ENCODE assay signal across 14 mouse cellular contexts in genomic region chr15:27137580-27137979, GRCm38 (mm10).
"Had no signal": no experiment of that assay in that cellular context is flagged by ENCODE, and none has a peak within 500 bp of the region (broad histone marks: within the 10 kb centered on the region; RNA-seq: fewer than 3 reads in every experiment).

No protein-coding gene starts in this region.

- H3K36me3 ChIP-seq: limb, embryonic 12.5 days; liver, embryonic 13.5 days; midbrain, embryonic 15.5 days; neural tube, embryonic 12.5 days had no signal

- ATAC-seq: liver, postnatal 0 days; midbrain, embryonic 15.5 days had no signal

- H3K27ac ChIP-seq: limb, embryonic 12.5 days; liver, embryonic 13.5 days; macrophage; midbrain, embryonic 15.5 days; neural tube, embryonic 12.5 days had no signal

- H3K4me2 ChIP-seq: limb, embryonic 12.5 days; liver, embryonic 13.5 days; midbrain, embryonic 11.5 days; midbrain, embryonic 15.5 days; neural tube, embryonic 12.5 days had no signal

- DNase-seq: kidney, adult 18-20 months; kidney, postnatal 10 days; kidney, postnatal 4 days; liver; liver, embryonic 13.5 days; liver, postnatal 0 days; thymus, adult 18-20 months; thymus, postnatal 14 days had no signal

- H3K9ac ChIP-seq: limb, embryonic 12.5 days; liver, embryonic 13.5 days; liver, postnatal 0 days; midbrain, embryonic 15.5 days; neural tube, embryonic 12.5 days had no signal

- H3K27me3 ChIP-seq: limb, embryonic 12.5 days; liver, embryonic 13.5 days; megakaryocyte, embryonic 14.5 days; midbrain, embryonic 15.5 days; neural tube, embryonic 12.5 days had no signal

- H3K9me3 ChIP-seq: limb, embryonic 12.5 days; liver, embryonic 13.5 days; megakaryocyte, embryonic 14.5 days; midbrain, embryonic 15.5 days; neural tube, embryonic 12.5 days had no signal

- H3K4me3 ChIP-seq: limb, embryonic 12.5 days; liver, embryonic 13.5 days; megakaryocyte, embryonic 14.5 days; midbrain, embryonic 15.5 days; neural tube, embryonic 12.5 days had no signal

- H3K4me1 ChIP-seq: liver, embryonic 13.5 days; megakaryocyte, embryonic 14.5 days; midbrain, embryonic 15.5 days; neural tube, embryonic 12.5 days had no signal
